Mouse (Mus musculus): ENCODE results near the gene Marc1. TPM values are rescaled to one million over a fixed set of nuclear protein-coding genes. Genes with fewer than 3 reads are reported as not detected.

Gene Marc1
- polyA plus RNA-seq, 1 experiment from 2014 or later, result 1.6 TPM

- Histone ChIP-seq H3K36me3 (ENCODE audit: control insufficient read depth, insufficient read depth) (peaks cover 10% of the 10 kb centered on the region; the same call in 1 of the 2 replicates), H3K4me2 (replicated peaks; ENCODE audit: low read depth) (peak overlapping the region; percentile 30; the same call in 1 of the 2 replicates), H3K27ac (ENCODE audit: low read depth, low read length) (0 out of 2 replicates have a peak overlapping the region, but pooled peaks have one; percentile 2), H3K9me3 (ENCODE audit: control insufficient read depth) (no peaks in the 10 kb centered on the region), H3K9ac (ENCODE audit: low read depth, low read length) (no peak overlapping the region), H3K4me3 (ENCODE audit: low read depth, low read length) (no peak overlapping the region), H3K27me3 (replicated peaks; ENCODE audit: control insufficient read depth, insufficient read depth, low read length) (0 out of 2 replicates have a peak, but pooled peaks cover 3% of the 10 kb centered on the region), H3K4me1 (replicated peaks; ENCODE audit: control insufficient read depth, insufficient read depth, low read length) (peaks cover 11% of the 10 kb centered on the region)
- ATAC-seq, result peak; percentile 62
- TF ChIP-seq CTCF (IDR thresholded peaks at IDR 0.05; ENCODE audit: low read depth), result no peak
- 35% methylated on average over 6 of the region's 6 CpGs for WGBS
Measured at GRCm38 (mm10) chr1:184809578-184810001, 1.5 kb downstream of the Marc1 start.

GRCm38 (mm10) chr1:184808418-184809012 lies 2.6 kb downstream of the Marc1 start:
- Histone ChIP-seq H3K4me2 (replicated peaks; ENCODE audit: low read depth) (no peak overlapping the region), H3K27ac (ENCODE audit: low read depth, low read length) (no peak overlapping the region), H3K4me3 (ENCODE audit: low read depth, low read length) (no peak overlapping the region), H3K9me3 (ENCODE audit: control insufficient read depth) (no peaks in the 10 kb centered on the region), H3K4me1 (replicated peaks; ENCODE audit: control insufficient read depth, insufficient read depth, low read length) (peaks cover 11% of the 10 kb centered on the region), H3K9ac (ENCODE audit: low read depth, low read length) (no peak overlapping the region), H3K36me3 (ENCODE audit: control insufficient read depth, insufficient read depth) (peaks cover 8% of the 10 kb centered on the region; the same call in 1 of the 2 replicates), H3K27me3 (replicated peaks; ENCODE audit: control insufficient read depth, insufficient read depth, low read length) (0 out of 2 replicates have a peak, but pooled peaks cover 3% of the 10 kb centered on the region)
- no peak for TF ChIP-seq CTCF (IDR thresholded peaks at IDR 0.05; ENCODE audit: low read depth)
- ATAC-seq, result no peak
- WGBS, result 73% methylated on average over 17 of the region's 17 CpGs

GRCm38 (mm10) chr1:184807627-184808417 lies 3.3 kb downstream of the Marc1 start:
- Histone ChIP-seq H3K9me3 (ENCODE audit: control insufficient read depth) (no peaks in the 10 kb centered on the region), H3K4me1 (replicated peaks; ENCODE audit: control insufficient read depth, insufficient read depth, low read length) (peaks cover 11% of the 10 kb centered on the region), H3K36me3 (ENCODE audit: control insufficient read depth, insufficient read depth) (peaks cover 3% of the 10 kb centered on the region; the same call in 1 of the 2 replicates), H3K4me2 (replicated peaks; ENCODE audit: low read depth) (peak overlapping the region; percentile 14), H3K9ac (ENCODE audit: low read depth, low read length) (no peak overlapping the region), H3K27me3 (replicated peaks; ENCODE audit: control insufficient read depth, insufficient read depth, low read length) (0 out of 2 replicates have a peak, but pooled peaks cover 3% of the 10 kb centered on the region), H3K27ac (ENCODE audit: low read depth, low read length) (0 out of 2 replicates have a peak overlapping the region, but pooled peaks have one; percentile 21), H3K4me3 (ENCODE audit: low read depth, low read length) (no peak overlapping the region)
- peak; percentile 53 for TF ChIP-seq CTCF (IDR thresholded peaks at IDR 0.05; ENCODE audit: low read depth)
- peak; percentile 45 for ATAC-seq
- 36% methylated on average over 15 of the region's 15 CpGs for WGBS

- no peak overlapping the region for H3K4me2 ChIP-seq (replicated peaks; ENCODE audit: low read depth)
- no peak for TF ChIP-seq CTCF (IDR thresholded peaks at IDR 0.05; ENCODE audit: low read depth)
- no peak for ATAC-seq
- no peak overlapping the region for H3K9ac ChIP-seq (ENCODE audit: low read depth, low read length)
- WGBS, result 52% methylated on average over 7 of the region's 7 CpGs
- 0 out of 2 replicates have a peak, but pooled peaks cover 3% of the 10 kb centered on the region for H3K27me3 ChIP-seq (replicated peaks; ENCODE audit: control insufficient read depth, insufficient read depth, low read length)
- no peak overlapping the region for H3K4me3 ChIP-seq (ENCODE audit: low read depth, low read length)
- H3K9me3 ChIP-seq (ENCODE audit: control insufficient read depth), result no peaks in the 10 kb centered on the region
- H3K4me1 ChIP-seq (replicated peaks; ENCODE audit: control insufficient read depth, insufficient read depth, low read length), result peaks cover 10% of the 10 kb centered on the region
- no peak overlapping the region for H3K27ac ChIP-seq (ENCODE audit: low read depth, low read length)
- H3K36me3 ChIP-seq (ENCODE audit: control insufficient read depth, insufficient read depth), result no peaks in the 10 kb centered on the region
Measured at GRCm38 (mm10) chr1:184807123-184807522, 4.0 kb downstream of the Marc1 start.

GRCm38 (mm10) chr1:184805749-184806148 lies 5.4 kb downstream of the Marc1 start:
- no peaks in the 10 kb centered on the region for H3K9me3 ChIP-seq (ENCODE audit: control insufficient read depth)
- H3K4me2 ChIP-seq (replicated peaks; ENCODE audit: low read depth), result no peak overlapping the region
- H3K27ac ChIP-seq (ENCODE audit: low read depth, low read length), result no peak overlapping the region
- no peak for TF ChIP-seq CTCF (IDR thresholded peaks at IDR 0.05; ENCODE audit: low read depth)
- H3K36me3 ChIP-seq (ENCODE audit: control insufficient read depth, insufficient read depth), result no peaks in the 10 kb centered on the region
- no peak overlapping the region for H3K9ac ChIP-seq (ENCODE audit: low read depth, low read length)
- 0 out of 2 replicates have a peak, but pooled peaks cover 2% of the 10 kb centered on the region for H3K27me3 ChIP-seq (replicated peaks; ENCODE audit: control insufficient read depth, insufficient read depth, low read length)
- H3K4me3 ChIP-seq (ENCODE audit: low read depth, low read length), result no peak overlapping the region
- 96% methylated on average over 4 of the region's 4 CpGs for WGBS
- ATAC-seq, result no peak
- H3K4me1 ChIP-seq (replicated peaks; ENCODE audit: control insufficient read depth, insufficient read depth, low read length), result peaks cover 6% of the 10 kb centered on the region
